Mouse (Mus musculus) myocyte (in vitro differentiated cells): ENCODE data around the gene Trim62.

Experiments
- MYOD1 ChIP-seq, 3 experiments: IDR thresholded peaks; one replicate each; pipeline ENCODE4 v1.6.1; 2011; ENCODE audit warnings: control low read depth in 2 of 3, low read depth in 2 of 3, mild to moderate bottlenecking in 2 of 3, moderate library complexity in 1 of 3; ENCODE audit not compliant: insufficient read length in 2 of 3, control insufficient read depth in 1 of 3
- USF1 ChIP-seq: IDR thresholded peaks from one replicate; pipeline ENCODE4 v1.6.1; 2011; ENCODE audit warnings: low read depth, mild to moderate bottlenecking, control low read depth, moderate library complexity

DNA sequence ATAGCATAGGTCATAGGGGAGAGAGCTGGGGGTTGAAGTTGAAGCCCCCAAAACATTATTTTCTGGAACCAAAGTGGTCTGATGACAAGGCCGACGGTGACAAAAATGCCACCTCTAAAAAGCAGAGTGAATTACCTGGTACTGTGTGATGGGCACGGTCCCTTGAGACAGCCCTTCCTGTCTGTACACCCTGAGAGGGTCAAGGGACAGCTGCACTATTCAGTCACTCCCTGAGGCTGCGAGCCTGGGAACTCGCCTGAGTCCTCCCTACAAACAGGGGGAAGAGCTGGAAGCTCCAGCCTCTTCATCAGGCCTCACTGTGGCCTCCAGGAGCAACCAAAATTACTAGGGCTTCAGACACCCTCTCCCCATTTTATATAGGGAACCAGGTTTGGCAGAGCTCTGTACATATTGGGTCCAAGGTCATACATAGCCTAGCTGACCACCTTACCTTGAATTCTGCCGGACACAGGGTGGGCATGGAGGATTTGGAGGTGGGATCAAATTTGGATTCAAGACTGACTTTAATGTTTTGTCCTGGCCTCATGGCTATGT lies 5.1 kb downstream of the Trim62 start:
- TF ChIP-seq USF1 (no peak), MYOD1 (IDR thresholded peaks at IDR 0.05; ENCODE audit: control insufficient read depth in 1 of 3, insufficient read length in 2 of 3, low read depth in 2 of 3) (no peak)
